Mouse (Mus musculus) heart, adult 2 months (tissue): Measurements from ENCODE around the gene Erv3.

Experiments
- CTCF ChIP-seq: fragments of 200-600 bp; IDR thresholded peaks from 2 replicates; pipeline ENCODE4 v1.8.1; 2022; ENCODE audit warnings: antibody characterized with exemption, mild to moderate bottlenecking, moderate library complexity
- EP300 ChIP-seq: fragments of 200-500 bp; IDR thresholded peaks from 2 replicates; pipeline ENCODE4 v1.6.1; 2011; ENCODE audit warnings: low read depth, low read length, control low read depth; ENCODE audit not compliant: insufficient read depth
- POLR2A ChIP-seq: fragments of 200-500 bp; IDR thresholded peaks from 2 replicates; pipeline ENCODE4 v1.6.1; 2011; ENCODE audit warnings: mild to moderate bottlenecking, low read depth, low read length, control low read depth; ENCODE audit not compliant: insufficient read depth

DNA sequence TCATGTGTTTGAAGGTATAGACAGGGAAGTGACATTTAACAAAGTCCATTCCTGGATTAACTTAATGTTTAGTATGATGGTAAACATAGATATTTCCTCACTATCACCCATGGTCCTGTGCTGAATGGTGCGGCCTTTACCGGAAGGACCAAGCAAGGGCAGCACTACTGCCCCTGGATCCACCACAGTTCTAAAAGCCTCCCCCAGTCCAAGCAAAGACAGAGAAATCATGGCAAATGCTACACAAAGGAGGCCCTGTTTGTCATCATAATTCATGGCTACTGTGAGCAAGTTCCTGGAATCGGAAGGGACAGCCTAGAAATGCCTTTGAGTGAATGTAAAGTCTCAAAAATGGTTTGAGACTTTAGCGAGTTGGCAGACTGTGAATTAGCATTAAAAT is 36.5 kb upstream of the Erv3 start:
- TF ChIP-seq POLR2A: no peak
- no peak for TF ChIP-seq CTCF
- no peak for TF ChIP-seq EP300
